Mouse (Mus musculus) left cerebral cortex, adult 18-20 months (tissue): ENCODE data around the gene Zdhhc13. TPM values are rescaled to one million over a fixed set of nuclear protein-coding genes. Genes with fewer than 3 reads are reported as not detected.

Source experiments
- DNase-seq, 2 experiments: peaks; one replicate each; pipeline ENCODE4 v3.0.0; 2021 to 2022; ENCODE audit warnings: low spot score in 2 of 2, mixed read lengths in 1 of 2
- total RNA-seq, 2 experiments: library from RNA; stranded (reverse); gene quantifications; 2 replicates each; pipeline ENCODE4 v1.2.3; 2021

The Zdhhc13 gene
- total RNA-seq, 2 experiments from 2014 or later: 22.1 TPM

GRCm38 (mm10) chr7:48782432-48782831 lies 6.4 kb upstream of the Zdhhc13 start:
- DNase-seq: no peak

- no peak for DNase-seq
Observed at GRCm38 (mm10) chr7:48784773-48785523, 3.9 kb upstream of the Zdhhc13 start.

GRCm38 (mm10) chr7:48788348-48788747 lies 455 bp upstream of the Zdhhc13 start:
- no peak for DNase-seq

GRCm38 (mm10) chr7:48790117-48790516 lies 1.3 kb downstream of the Zdhhc13 start:
- DNase-seq: no peak

DNA sequence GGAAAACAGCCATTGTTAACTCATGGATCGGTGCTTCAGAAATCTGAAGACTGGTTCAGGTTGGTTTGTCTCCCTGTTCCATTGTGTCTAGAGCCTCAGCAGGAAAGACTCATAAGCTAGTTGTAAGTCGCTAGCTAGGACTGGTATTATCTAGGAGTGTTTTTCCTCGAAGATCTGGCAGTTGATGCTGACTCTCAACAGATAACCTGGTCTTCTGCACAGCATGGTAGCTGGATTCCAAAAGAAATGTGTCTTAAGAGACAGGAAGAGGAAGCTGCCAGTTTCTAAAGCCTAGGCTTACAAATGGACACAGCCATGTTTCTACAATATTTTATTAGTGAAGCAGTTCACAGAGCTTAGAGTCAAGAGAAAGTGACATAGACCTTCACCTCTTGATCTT lies 2.6 kb downstream of the Zdhhc13 start:
- no peak for DNase-seq

- DNase-seq: no peak
Observed at GRCm38 (mm10) chr7:48795130-48795529, 6.3 kb downstream of the Zdhhc13 start.

- no peak for DNase-seq
Observed at GRCm38 (mm10) chr7:48803381-48803780, 14.6 kb downstream of the Zdhhc13 start.

- DNase-seq: no peak
Observed at GRCm38 (mm10) chr7:48806587-48806986, 17.8 kb downstream of the Zdhhc13 start.

DNA sequence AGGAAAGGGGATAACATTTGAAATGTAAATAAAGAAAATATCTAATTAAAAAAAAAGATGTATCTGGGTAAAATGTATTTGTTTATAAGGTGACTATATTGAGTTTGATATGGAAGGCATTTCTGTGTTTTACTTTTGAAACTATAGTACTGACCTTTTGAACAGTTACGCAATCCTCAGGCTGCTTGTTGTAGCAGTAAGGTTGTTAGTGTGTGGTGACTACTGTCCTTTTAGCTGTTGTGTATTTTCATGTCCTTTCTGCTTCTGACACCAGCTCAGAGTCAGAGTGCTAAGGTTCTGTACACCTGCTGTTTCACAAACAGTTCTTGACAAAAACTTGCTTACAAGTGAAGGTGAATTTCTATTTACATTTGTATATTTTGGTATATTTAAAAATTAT lies 21.8 kb downstream of the Zdhhc13 start:
- DNase-seq: no peak

- no peak for DNase-seq
Observed at GRCm38 (mm10) chr7:48812358-48812757, 23.6 kb downstream of the Zdhhc13 start.

GRCm38 (mm10) chr7:48813594-48813993 lies 24.8 kb downstream of the Zdhhc13 start:
- no peak for DNase-seq

- DNase-seq: no peak
Observed at GRCm38 (mm10) chr7:48821654-48822053, 32.9 kb downstream of the Zdhhc13 start.

DNA sequence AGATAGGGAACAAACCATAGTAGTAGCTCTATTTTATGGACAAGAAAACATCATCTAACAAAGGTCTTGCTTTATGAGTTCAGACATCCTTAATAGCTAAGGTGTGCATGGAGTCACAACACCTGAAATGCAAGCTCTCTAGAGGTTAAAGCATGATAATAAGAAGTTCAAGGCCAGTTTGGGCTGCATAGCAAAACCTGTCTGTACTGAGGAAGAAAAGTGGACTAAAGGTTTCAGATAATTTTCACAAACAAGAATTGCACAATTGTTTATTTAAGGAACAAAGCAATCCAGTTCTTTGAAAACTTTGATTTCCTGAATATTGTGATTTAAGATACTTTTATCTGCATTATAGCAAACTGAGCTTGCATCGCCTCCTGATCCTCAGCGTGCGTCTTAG lies 34.8 kb downstream of the Zdhhc13 start:
- DNase-seq: no peak

DNA sequence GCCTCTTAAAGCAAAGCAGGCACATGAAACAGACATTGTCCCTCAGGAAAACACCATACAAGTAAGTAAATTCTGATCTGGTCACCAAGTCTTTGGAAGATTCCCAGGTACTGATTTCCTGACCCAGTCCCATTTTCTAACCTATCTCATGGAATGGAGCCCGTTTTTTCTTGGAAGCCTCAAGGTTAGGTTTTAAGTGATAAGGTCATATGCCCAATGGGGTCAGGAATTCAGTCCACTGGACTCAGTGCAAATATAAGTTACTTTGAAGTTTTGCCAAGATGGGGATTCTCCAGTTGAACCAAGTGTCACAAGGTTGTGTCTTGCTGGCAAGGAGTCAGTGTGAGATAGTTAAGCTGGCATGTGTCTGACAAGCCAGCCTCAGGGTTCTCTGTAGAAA lies 35.9 kb downstream of the Zdhhc13 start:
- no peak for DNase-seq

GRCm38 (mm10) chr7:48825170-48825569 lies 36.4 kb downstream of the Zdhhc13 start:
- DNase-seq: no peak

DNA sequence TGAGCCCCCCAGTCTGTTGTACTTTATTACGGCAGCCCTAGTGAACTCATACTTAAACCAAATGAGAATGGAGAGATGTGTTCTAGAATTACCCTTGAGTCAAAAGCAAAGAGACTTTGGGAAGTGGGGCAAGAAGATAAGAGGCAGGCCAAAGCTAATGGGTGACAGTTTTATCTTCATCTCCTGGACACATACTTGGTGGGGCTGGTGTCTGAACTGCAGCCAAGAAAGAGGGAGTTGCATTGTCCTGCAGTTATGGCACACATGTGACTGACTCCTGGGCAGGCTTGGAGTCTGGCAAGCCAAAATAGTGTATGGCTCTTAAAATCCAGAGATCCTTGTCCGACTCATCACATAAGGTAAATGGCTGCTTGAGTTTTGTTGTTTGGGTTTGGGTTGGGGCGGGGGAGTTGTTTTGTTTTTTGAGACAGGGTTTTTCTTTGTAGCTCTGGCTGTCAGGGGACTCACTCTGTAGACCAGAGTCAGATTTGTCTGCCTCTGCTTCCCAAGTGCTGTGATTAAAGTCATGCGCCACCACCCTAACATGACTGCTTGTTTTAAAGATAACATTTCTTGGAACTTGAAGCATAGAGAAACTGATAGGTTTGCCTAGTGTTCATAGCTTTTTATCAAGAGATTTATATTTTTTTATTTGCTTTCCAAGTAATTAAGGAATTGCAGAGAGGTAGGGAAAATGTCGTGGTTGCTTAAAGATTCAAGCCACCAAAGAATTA lies 40.5 kb downstream of the Zdhhc13 start:
- DNase-seq: no peak

DNA sequence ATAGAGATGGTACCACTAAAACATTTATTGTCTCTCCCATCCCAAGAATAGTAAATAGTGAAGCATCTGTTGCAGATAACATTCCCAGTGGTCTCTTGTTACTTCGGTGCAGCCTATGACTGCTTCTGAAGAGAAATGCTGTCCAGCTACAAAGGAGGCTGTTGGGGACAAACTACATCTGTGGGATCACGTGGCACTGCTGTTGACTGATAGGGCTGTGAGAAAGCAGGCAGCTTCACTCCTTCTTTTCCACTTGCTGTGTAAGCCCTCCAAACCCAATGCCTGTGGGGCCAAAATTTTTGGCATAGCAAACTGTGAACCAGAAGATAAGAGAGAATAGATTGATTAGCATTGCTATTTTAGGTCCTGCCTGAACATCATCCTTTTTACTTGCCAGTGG lies 41.6 kb downstream of the Zdhhc13 start:
- no peak for DNase-seq

DNA sequence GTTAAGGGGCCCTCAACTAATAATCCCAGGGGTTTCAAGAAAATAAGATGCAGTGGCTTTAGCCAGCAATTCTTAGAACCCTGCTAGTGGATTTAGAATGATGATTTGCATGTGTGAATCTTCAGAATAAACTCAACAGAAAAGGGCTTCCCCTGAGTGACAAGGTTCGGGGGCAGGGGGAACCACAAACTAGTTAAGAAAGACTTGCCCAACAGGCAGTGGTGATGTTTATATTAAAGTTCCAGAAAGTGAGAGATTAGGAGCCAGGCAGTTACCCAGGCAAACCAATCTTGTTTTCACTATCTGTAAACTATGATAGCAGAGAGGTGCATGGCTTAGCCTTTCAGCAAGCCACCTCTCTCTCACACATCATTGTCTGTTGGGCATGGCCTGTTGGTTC lies 43.9 kb downstream of the Zdhhc13 start:
- no peak for DNase-seq

GRCm38 (mm10) chr7:48834371-48834970 lies 45.7 kb downstream of the Zdhhc13 start:
- no peak for DNase-seq

- DNase-seq: no peak
Observed at GRCm38 (mm10) chr7:48834989-48835626, 46.3 kb downstream of the Zdhhc13 start.

DNA sequence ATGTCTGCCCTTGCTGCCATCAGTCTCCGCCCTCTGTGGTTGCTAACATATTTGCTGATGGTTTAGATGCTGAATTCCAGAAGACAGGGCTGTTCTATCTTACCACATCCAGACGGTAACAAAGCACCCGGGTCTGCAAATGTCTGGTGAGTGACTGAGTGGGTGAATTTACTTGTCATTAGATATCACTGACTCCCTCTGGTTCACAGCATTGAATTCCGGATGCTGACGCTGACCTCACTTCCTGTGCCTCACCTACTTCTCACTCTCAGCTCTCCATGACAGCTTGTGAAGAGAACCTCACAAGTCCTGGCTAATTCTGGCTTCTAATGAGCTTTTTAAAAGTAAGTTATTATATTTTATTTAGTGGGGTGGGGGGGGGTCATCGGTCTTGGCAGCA lies 48.1 kb downstream of the Zdhhc13 start:
- no peak for DNase-seq

DNA sequence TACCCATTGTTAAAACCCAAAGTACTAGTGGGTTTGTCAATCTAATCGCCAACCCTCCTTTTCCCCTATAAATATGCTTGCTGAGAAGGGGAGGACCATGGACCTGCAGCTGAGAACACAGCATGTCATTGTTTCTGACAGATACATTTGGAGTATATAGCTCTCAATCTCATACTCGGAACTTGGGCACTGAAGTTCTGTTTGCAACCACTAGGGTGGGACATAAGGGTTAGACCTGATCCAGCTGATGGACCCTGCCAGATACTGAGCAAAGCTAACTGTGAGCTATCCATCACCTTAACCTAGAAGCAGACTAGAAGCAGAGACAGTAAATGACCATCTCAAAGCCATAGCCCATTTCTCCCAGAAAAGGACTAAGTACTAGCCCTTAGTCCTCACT lies 49.6 kb downstream of the Zdhhc13 start:
- DNase-seq: no peak
